Mouse (Mus musculus) CD4-positive naive resting alpha-beta T cell, adult 57 days (primary cell): Measurements from ENCODE around the gene Arhgef33. TPM values are rescaled to one million over a fixed set of nuclear protein-coding genes. Genes with fewer than 3 reads are reported as not detected.

ENCODE experiments used
- total RNA-seq: library from RNA; stranded (reverse); gene quantifications from one replicate; pipeline ENCODE4 v1.2.4, GENCODE M21; 2023

Gene Arhgef33
- 4.1 TPM for total RNA-seq

GRCm38 (mm10) chr17:80307251-80307650 lies at the start of gene Arhgef33:
TSS of gene Arhgef33 (plus strand) at chr17:80307407.

GRCm38 (mm10) chr17:80290074-80290657 lies 17.0 kb upstream of the Arhgef33 start, which contains the start of the genes Morn2 and Dhx57:
TSS of gene Morn2 (plus strand) at chr17:80290203.
TSS of gene Dhx57 (minus strand) at chr17:80290476.

GRCm38 (mm10) chr17:80372989-80373725 lies 66.0 kb downstream of the Arhgef33 start, which contains the start of gene Gm10190:
TSS of gene Gm10190 (minus strand) at chr17:80373541.

Other genes starting within 250 kb of the Arhgef33 start
- 27.6 TPM for gene Hnrnpll, start 245.1 kb upstream of the Arhgef33 start, total RNA-seq
- 7.6 TPM for gene Galm, start 179.9 kb upstream of the Arhgef33 start, total RNA-seq
- 398 TPM for gene Srsf7, start 100.1 kb upstream of the Arhgef33 start, total RNA-seq
- gene Ttc39d, start 99.9 kb upstream of the Arhgef33 start, total RNA-seq = not detected
- 6.1 TPM for gene Gemin6, start 83.0 kb upstream of the Arhgef33 start, total RNA-seq
- not detected for gene Morn2, start 17.2 kb upstream of the Arhgef33 start, total RNA-seq
- 32.3 TPM for gene Dhx57, start 16.9 kb upstream of the Arhgef33 start, total RNA-seq
- gene Gm10190, start 66.1 kb downstream of the Arhgef33 start, total RNA-seq = not detected
- 30.0 TPM for gene Sos1, start 173.0 kb downstream of the Arhgef33 start, total RNA-seq